Mouse (Mus musculus): ENCODE data around the gene Nip7.
"Not testable (repeated sequence)": the region's sequence is repeated elsewhere in the genome, so short reads cannot be mapped to it uniquely, and the experiment has no call there.

The Nip7 gene

DNA sequence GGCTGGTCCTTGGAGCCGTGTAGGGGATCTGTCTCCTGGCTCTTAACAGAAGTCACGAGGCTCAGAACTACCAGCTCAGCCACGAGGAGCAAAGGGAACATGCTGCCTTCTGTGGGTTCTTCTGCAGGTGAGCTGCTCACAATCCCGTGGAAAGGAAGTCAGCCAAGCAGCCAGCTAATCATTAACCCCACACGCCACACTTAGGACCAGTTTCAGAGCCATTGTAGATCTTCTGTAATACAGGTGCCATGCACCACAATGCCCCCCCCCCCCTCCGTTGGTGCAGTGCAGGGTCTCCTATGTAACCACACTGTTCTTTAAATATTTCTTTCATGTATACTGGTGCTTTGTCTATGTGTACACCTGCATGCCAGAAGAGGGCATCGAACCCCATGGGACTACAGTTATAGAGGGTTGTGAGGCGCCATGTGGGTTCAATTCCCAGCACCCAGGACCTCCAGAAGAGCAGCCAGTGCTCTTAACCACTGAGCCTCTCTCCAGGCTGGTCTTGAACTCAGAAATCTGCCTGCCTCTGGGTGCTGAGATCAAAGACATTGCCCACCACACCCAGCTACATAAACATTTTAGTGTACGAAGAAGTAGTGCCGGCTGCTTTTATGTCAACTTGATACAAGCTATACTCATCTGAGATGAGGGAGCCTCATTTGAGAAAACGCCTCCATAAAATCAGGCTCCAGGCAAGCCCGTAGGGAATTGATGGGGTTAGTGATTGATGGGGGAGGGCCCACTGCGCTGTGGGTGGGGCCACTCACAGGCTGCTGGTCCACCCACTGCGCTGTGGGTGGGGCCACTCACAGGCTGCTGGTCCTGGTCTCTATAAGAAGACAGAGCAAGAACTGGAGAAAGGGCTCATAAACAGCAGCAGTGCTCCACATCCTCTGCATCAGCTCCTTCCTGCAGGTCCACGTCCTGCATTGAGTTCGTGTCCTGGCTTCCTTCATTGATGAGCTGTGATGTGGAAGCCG lies 9.1 kb downstream of the Nip7 start, which contains the start of gene Tmed6:
Tmed6 (minus strand) TSS at position 134 of the 986 bp plus-strand sequence.
- no peak for DNase-seq (ENCODE audit: low spot score)

- no peak for DNase-seq (ENCODE audit: low spot score)
Observed at GRCm38 (mm10) chr8:107073706-107074105, 17.0 kb downstream of the Nip7 start.

- no peak for DNase-seq (ENCODE audit: low spot score)
Observed at GRCm38 (mm10) chr8:107074128-107074527, 17.5 kb downstream of the Nip7 start.

DNA sequence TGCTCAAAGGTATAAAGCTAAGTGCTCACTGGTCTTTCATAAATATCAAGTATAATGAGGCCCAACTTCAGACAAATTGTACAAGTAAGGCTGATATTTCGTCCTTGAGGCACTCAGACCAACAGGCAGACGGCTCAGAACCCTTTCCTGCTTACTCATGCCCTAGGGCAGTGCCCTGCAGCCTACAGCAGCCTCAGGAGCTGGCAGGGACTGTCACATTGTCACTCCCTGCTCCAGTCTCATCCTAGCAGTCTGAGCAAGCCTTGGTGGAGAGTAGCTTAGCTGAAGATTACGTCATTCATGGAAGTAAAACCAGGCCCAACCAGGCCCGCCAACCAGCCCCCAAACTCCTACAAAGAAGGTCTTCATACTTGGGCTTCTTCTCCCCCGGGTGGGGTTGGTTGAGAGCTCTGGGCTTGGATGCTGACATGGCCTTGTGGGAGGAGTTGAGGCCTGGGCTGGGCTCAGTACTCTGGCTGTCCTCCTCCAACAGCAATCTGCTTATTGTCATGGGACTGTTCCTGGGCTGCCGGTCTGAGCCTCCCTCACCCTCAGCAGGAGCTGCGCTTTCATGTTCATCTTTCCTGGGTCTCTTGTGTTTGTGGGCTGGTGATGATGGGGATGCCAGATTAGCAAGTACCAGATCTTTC lies 19.7 kb downstream of the Nip7 start:
- DNase-seq (ENCODE audit: low spot score), result no peak

- no peak for DNase-seq (ENCODE audit: low spot score)
Observed at GRCm38 (mm10) chr8:107085358-107085757, 28.7 kb downstream of the Nip7 start.

- no peak for DNase-seq (ENCODE audit: low spot score)
Observed at GRCm38 (mm10) chr8:107086018-107086417, 29.3 kb downstream of the Nip7 start.

GRCm38 (mm10) chr8:107088526-107089063 lies 31.9 kb downstream of the Nip7 start:
- DNase-seq (ENCODE audit: low spot score), result no peak

GRCm38 (mm10) chr8:107090531-107090930 lies 33.9 kb downstream of the Nip7 start:
- DNase-seq (ENCODE audit: low spot score), result no peak

DNA sequence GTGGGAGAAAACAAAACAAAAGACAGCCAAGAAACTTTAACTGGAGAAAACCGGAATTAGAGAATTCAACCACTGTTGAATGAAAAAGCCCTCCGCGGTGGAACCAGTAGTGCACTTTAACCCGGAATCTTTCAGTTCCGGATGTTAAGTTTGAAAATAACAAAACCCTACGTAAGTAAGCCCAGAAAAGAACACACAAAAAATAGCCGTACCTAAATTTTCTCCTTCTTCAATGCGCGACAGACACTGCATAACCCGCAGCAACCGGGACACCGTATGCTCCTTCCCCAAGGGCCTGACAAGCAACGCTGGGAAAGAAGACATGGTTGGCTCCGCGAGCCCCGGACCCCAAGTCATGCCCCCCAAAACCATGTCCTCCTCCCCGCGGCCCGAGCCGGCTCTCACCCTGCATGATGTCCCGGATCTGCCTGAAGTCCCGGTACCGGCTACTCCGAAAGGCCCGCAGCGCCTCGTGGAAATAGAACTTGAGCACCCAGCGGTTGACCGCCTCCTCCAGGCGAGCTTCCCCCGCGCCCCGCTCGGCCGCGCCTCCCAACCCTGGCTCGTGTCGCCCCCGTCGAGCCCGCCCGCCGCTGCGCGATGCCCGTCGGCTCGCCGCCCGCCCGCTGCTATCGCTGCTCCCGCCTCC lies 39.2 kb downstream of the Nip7 start:
- DNase-seq (ENCODE audit: low spot score), result no peak

DNA sequence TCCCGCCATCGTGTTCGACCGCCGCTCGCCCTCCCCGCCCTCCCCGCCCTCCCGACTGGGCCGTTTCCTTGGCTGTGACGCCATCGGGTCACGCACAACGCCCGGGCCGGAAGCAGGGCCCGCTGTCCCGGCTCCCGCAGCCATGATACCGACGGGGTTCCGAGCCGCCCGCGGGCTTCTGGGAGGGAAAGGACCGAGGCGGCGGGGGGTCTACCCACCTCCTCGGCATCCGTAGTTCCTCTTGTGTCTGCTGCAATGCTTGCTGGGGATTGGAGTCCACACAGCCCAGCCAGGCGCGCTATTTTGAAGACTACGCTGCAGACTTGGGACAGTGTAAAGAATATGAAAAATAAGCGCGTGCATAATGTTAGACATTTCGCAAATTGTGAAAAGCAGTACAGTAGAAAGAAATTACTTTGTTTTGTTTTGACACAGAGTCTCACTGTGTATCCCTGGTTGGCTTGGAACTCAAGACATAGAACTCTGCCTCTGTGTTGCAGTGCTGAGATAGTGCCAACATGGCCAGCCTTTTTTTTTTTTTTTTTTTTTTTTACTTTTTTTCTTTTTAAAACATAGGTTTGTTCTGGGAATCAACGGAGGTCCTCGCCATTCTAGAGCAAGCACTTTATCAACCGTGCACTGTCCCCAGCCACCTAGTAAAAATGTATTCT lies 39.8 kb downstream of the Nip7 start, which contains the start of gene Terf2:
Terf2 (minus strand) TSS at position 182 of the 671 bp plus-strand sequence.
- DNase-seq (ENCODE audit: low spot score), result peak; percentile 85

- DNase-seq (ENCODE audit: low spot score), result no peak
Observed at GRCm38 (mm10) chr8:107100635-107101034, 44.0 kb downstream of the Nip7 start.

DNA sequence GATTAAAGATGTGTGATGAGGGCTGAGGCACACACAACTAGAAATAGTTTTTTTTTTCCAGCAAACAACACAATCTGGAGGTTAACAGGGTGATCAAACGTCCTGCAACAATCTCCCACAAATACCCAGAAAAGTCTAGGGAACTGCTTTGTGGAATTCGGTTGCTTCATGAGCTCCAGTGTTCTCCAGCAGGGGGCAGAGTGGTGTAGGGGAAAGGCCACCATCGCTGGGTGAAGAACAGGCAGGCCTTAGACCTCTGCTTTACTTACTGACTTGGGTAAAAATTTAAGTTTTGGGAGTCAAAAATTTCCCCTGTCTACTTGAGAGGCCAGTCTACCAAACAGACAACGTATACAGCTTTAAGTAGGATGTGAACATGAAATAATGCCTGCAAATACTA lies 47.9 kb downstream of the Nip7 start:
- DNase-seq (ENCODE audit: low spot score), result peak; percentile 85

GRCm38 (mm10) chr8:107108089-107108488 lies 51.4 kb downstream of the Nip7 start:
- DNase-seq (ENCODE audit: low spot score), result not testable (repeated sequence)

DNA sequence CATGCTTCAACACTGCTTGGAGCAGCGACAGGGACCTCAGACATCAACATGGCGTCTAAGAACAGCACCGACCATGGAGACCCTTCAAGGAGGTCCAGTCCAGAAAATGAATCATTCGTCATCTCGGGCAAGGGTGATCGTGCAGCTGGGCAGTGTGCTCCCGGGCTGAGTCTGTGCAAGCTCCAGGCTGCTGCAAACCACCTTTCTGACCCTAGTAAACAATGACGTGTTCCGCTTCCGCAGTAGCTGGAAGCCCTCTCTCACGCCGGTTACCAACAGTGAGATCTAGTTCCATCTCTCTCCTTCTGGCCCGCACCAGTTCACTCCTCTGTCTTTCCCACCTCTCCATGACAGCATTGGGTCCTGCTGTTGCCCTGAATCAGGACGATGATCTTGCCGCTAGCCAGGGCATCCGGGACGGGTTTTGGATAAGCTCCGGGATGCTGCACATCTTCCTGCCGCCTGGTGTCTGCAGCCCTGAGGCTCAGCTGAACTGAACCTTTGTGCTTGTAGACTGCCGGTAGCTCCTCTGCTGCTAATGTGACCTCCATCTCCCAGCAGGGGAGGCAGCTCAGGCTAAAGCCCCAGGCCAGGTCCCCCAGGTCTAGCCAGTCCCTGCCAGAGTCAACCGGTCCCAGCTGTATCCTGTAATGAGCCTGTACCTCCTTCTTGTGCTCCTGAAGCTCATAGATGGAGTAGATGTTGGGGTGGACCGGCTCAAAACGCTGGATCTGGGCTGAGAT lies 52.5 kb downstream of the Nip7 start:
- DNase-seq (ENCODE audit: low spot score), result no peak

DNA sequence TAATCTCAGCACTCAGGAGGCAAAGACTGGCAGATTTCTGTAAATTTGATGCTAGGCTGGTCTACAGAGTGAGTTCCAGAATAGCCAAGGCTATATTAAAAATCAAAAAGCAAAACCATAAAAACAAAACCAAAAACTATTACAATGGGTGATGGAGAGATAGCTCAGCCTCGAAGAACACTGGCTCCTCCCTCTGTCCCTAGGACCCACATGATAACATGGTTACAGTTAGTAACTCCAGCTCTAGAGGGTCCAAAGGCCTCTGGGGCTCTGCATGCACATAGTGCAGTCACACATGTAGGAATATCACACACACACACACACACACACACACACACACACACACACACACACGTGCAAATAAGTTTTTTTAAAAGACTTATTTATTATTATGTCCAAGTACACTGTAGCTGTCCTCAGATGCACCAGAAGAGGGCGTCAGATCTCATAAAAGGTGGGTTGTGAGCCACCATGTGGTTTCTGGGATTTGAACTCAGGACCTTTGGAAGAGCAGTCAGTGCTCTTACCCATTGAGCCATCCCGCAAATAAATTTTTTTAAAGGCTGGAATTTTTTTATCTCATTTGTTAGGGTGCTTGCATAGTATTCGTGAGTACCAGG lies 53.2 kb downstream of the Nip7 start:
- no peak for DNase-seq (ENCODE audit: low spot score)

All from urinary bladder, postnatal 25 days (tissue).